Mouse (Mus musculus): Measurements from ENCODE around the gene Gstp3.
"Not testable (repeated sequence)": the region's sequence is repeated elsewhere in the genome, so short reads cannot be mapped to it uniquely, and the experiment has no call there.

Gene Gstp3

DNA sequence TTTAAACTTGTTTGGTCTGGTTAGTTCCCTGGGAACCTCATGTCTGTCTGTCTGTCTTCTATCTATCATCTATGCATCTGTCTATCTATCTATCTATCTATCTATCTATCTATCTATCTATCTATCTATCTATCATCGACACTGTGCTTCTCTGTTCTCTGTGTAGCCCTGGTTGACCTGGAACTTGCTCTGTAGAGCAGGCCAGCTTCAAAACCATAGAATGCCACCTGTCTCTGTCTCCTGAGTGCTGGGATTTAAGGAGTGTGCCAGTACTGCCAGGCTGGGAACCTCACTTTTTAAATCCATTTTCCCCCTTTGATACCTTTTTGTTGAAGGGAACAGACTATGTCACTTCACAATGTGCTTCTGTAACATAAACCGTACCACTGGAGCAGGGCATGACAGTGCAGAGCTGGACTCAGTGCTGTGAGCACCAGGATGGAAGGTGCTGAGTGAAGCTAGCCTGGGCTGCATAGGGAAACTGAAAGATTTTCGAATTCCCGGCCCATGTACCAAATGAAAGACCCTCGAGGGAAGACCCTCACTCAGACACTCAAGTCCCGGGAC lies 1.6 kb upstream of the Gstp3 start:
- no peak for DNase-seq (ENCODE audit: low spot score in 2 of 2)

DNA sequence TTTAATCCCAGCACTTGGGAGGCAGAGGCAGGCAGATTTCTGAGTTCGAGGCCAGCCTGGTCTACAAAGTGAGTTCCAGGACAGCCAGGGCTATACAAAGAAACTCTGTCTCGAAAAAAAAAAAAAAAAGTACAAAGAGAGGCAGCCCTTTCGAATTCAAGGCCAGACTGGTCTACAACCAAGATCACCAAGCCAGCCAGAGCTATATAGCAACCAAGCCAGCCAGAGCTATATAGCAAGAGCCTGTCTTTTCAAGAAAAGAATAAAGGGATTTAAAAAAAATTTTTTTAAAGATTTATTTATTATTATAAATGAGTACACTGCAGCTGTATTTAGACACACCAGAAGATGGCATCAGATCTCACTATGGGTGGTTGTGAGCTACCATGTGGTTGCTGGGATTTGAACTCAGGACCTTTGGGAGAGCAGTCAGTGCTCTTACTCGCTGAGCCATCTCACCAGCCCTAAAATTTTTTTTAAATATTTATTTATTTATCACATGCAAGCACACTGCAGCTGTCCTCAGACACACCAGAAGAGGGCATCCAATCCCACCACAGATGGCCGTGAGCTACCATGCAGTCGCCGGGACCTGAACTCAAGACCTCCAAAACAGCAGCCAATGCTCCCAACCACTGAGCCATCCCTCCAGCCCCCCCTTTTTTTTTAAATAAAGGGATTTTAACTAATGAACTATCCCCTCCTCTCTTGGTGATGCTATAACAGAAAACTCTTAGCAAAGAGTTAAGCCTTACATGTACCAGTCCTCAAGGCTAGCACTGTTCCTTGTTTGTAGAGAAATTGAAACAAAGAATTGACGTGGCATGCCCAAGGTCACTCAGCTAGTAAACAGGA lies 902 bp upstream of the Gstp3 start:
- not testable (repeated sequence) for DNase-seq (ENCODE audit: low spot score in 2 of 2)

DNA sequence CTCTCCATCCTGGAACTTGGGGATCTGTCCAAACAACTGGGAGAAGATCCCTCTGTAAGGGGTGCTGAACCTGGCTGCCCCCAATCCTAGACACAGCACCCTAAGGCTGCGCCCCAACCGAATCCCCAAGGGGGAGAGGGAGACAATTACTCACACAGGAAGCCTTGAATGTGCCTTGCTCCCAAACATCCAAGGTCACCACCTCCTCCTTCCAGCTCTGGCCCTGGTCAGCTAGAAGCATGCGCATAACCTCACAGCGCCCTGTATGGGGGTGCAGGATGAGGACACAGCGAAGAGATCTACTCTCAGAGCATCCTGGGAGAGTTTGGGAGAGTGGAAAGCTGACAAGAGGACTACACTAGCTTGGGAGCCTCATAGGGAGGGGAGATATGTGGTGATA lies 788 bp downstream of the Gstp3 start:
- no peak for DNase-seq (ENCODE audit: low spot score in 2 of 2)

DNA sequence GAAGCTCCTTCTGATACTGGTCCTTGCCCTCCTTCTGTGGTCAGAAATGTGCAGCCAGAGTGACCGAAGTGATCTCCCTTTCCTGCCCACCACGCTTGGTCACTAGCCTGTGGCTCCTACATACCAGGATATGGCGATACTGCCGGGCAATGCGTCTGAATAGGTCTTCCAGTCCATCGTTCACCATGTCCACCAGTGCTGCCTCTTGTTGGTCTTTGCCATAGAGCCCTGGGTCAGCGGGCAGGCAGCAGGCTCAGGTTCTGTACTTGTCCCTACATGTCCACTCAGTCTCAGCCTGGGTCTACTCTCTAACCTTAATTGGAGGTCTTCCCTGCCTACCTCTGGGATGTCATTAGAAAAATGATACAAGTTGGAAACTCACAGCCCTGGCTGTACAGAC lies 1.4 kb downstream of the Gstp3 start:
- DNase-seq (ENCODE audit: low spot score in 2 of 2) = no peak

DNA sequence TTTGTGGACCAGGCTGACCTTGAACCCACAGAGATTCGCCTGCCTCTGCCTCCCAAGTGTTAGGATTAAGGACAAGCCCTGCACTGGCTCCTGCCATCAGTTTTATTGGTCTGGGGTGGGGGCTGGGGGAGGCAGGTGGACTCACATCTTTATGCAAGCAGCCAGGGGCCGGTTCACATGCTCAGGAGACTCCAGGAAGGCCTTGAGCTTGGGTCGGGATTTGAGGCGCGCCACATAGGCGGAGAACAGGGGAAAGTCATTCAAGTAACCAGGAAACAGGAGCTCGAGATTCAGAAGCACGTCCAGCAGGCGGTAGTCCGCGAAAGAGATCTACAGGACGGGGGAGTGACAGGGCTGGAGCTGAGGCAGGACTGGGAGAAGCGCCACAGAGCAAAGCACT lies 2.0 kb downstream of the Gstp3 start:
- DNase-seq (ENCODE audit: low spot score in 2 of 2) = no peak

DNA sequence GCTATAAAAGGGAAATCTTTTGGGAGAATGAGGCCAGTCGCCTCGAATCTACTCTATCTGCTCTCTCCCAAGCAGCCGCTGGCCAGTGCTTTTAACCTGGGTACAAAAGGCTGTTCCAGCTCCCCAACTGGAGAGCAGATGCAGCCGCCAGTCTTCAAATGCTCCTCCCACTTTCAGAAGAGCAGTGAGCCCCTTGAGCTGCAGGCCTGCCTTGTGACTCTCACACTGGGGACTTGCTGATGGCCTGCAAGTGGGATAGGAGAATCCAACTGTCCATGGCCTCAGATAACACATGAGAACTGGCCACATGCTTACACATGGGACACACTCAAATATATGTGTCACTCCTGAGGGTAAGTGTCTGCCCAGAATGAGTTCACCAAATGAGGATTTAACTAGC lies 2.6 kb downstream of the Gstp3 start:
- no peak for DNase-seq (ENCODE audit: low spot score in 2 of 2)

DNA sequence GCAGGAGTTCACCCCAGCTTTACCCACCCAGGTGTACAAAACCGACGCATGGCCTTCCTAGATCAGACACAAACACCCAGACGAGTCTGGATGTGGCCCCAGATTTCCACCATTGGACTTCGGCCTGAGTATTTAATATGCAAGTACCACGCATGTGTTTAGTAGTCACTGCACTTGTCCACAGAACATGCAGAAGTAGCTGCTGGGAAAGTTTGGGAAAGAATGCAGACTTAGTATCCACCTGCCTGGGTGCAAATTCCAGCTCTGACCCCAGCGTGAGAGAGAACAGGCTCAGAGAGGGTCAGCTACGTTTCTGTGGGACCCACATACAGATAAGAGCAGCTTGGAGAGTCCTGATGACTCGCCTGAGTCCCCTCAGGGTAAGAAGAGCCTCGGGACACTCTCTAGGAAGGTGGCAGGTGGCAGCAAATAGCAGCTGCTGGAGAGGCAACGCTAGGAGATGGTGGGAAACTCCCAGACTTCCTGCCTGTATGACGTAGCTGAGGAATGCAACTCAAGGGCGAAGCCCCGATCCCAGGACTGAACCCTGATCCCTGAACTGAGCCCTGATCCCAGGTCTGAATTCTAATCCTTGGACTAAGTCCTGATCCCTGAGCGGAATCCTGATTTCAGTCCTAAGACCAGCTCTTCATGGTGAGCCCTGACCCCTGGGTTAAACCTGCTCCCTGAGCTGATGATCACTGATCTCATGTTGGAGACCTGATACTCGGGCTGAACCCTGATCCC lies 3.2 kb downstream of the Gstp3 start:
- no peak for DNase-seq (ENCODE audit: low spot score in 2 of 2)

DNA sequence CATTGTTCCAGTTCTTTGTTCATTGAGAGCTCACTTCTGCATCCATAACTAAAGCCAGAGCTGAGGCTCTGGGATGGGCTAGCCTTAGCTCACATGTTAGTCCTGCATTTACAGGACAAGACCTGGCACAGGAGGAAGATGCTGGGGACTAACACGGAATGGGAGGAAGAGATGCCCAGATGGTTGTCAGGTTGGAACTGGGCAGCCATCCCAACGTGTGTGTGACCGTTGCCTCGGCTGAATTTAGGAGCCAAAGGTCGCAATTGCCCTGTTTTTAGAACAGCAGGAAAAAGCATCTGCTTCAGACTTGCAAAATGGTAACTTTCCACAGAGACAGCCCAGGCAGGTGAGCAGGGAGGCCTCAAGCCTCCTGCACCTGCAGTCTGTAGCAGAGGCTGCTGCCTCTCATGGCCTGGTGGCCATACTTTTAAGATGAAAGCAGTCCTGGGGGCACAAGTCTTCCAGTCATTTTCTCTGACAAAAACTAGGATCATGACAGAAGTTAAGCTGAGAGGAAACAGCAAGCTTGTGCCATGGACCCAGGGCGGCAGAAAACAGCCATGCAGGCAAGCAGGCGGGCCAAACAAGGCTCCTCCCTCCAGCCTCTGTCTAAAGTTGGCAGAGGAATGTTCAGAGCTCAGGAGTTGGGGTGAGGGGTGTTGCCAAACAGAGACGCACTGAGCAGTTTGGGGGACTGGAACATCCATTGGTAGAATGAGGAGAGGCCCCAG lies 4.0 kb downstream of the Gstp3 start:
- DNase-seq (ENCODE audit: low spot score in 2 of 2) = no peak

DNA sequence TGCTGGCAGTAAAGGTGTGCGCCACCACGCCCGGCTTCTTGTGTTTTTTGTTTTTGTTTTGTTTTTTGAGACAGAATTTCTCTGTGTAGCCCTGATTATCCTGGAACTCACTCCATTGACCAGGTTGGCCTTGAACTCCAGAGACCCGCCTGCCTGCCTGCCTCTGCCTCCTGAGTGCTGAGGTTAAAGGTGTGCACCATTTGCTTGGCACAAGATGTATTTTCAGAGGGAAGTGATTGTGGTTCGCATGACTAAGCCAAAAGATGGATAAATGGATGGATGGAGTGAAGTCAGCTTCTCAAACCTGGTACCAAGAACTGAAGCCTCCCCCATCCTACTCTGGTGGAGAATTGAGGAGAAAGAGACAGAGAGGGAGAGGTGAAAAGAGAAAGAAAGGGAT lies 4.8 kb downstream of the Gstp3 start:
- DNase-seq (ENCODE audit: low spot score in 2 of 2) = no peak

DNA sequence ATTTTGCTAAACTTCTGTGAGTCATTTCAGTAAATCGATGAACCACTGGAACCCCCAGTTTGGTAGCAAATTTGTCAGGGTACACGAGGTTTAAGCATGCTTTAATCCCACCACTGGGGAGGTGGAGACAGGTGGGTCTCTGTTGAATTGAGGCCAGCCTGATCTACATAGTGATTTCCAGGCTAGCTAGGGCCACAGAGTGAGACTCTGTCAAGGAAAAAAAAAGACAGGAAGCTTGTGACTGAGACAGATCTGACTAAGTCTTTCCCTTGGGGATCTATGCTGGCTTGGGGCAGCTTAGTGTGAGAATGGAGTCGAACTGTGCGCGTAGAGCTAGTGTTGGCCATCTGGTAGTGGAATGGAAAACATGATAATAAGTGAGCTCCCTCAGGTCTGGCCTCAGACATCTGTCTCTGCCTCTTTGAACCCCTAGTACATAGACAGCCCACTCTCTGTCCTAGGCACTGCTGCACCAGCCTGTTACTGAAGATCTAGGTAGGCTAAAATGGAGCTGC lies 6.8 kb downstream of the Gstp3 start:
- no peak for DNase-seq (ENCODE audit: low spot score in 2 of 2)

DNA sequence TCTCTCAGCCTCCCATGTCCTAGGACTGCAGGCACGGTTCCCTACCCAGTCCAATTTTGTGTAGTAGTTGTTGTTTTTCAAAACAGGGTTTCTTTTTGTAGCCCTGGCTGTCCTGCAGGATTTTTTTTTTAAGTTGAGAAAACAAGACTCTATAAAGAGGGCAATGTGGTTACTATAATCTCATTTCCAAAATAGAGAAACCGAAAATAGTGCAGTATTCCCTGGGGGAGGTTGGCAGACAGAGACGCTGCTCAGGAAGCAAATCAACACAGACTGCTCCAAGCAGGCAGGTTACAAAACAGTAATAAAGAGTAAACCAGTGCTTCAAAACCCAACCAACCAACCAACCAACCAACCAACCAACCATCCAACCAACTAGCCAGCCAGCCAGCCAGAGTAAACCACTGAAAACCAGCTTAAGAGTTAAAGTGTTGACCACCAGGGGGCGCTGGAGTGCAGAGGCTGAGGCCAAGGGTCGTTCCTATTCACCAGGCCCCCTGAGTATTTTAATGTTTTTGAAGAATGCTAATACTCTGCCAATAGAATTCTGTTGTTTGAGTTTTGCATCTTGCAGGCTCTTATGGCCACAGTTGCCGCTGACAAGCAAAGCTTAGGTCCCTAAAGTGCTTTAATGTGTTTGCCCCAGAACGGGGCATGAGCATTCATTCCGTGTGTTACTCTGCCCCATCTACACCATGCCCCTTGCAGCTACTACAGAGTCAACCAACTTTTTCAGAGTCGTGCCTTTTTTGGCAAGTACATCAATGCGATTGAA lies 7.4 kb downstream of the Gstp3 start:
- no peak for DNase-seq (ENCODE audit: low spot score in 2 of 2)

DNA sequence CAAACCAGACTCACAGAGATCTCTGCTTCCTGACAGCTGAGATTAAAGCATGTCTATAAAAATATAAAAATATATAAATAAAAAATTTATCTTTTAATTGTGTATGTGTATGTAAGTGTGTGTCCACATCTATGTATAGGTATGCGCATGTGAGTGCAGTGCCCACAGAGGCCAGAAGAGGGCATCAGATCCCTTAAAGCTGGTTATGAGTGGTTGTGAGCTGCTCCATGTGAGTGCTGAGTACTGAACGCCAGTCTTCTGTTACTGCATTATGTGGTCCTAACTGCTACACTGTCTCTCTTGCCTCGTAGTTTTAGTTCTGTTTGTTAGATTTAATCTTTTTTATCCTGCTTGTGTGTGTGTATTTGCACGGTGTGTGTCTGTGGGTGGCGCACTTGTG lies 8.4 kb downstream of the Gstp3 start:
- DNase-seq (ENCODE audit: low spot score in 2 of 2) = no peak

DNA sequence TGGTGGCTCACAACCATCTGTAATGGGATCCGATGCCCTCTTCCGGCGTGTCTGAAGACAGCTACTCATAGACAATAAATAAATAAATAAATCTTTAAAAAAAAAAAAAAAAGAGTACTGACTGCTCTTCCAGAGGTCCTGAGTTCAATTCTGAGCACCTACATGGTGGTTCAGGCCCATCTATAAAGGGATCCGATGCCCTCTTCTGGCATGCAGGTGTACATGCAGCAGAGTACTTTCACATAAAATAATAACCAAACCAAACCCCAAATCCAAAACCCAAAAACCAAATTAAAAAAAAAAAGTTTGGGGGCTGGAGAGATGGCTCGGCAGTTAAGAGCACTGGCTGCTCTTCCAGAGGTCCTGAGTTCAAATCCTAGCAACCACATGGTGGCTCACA lies 10.3 kb downstream of the Gstp3 start:
- DNase-seq (ENCODE audit: low spot score in 2 of 2) = not testable (repeated sequence)

DNA sequence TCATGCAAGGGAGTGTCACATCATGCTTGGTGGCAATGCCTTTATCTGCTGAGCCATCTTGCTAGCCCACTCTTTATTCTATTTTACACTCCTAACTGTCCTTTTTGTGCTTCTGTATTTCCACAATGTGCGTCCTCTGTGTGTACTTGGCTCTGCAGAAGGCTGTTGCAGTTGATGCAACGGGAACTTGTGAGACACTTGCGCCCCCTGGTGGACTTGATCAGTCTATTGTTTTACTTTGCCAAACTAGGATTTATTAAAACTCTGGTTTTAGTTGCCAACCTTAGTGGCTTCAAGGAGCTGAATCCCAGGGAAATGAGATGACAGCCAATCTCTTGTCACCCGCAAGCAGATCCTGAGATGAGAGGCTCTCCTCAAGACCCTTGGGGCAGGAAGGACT lies 11.5 kb downstream of the Gstp3 start:
- peak; percentile 34 to 41 for DNase-seq (ENCODE audit: low spot score in 2 of 2)

DNA sequence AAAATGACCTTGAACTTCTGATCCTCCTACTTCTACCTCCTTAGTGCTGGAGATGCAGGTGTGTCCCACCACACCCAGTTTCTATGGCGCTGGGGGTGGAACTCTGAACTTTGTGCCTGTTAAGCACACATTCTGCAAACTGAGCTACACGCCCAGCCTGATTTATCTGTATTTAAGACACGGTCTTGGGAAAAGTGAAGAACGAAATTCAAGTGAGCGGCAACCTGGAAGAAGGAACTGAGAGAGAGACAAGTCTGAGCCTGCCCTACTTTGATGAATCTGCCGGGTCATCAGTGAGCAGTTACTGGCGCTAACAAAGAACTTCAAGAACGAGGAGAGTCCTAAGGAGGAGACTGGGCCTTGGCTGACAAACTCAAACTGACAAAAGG lies 12.5 kb downstream of the Gstp3 start:
- no peak for DNase-seq (ENCODE audit: low spot score in 2 of 2)

DNA sequence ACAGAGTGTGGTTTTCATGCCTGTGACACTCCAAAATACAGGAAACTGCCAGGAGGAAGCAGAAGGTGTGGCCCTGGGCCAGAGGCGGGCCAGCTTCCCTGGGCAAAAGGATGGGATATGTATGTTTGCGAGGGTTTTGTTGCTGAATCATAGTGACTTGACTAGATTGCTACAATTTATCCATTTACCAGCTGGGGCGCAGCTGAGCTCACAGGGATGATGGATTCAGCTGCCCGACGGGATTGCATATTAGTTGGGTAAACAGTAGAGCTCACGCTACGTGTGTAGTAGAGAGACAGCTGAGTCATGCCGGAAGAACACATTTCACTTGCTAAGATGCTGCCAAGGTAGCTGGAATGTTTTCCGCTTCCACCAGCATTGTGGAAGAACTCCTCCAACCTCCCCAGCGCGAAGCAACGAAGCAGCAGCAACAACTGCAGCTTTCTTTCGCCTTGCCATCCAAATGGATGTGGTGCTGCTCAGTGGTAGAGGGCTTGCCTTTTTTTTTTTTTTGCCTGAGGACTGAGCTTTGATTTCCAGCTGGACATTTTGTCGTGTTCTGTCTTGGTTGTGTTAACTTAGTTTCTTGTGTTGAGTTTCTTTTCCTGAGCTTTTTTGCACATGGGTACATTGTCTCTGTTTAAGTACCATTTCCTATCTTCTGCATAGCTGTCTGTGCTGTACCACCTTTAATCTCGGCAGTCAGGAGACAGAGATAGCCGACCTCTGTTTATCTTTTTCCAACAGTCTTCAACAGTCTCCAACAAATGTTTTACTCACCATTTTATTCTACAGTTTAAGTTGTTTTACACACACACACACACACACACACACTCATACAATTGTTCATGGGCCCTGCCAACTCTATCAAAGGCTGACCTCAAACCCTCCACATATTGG lies 13.2 kb downstream of the Gstp3 start, which contains the start of gene Gstp2:
Gstp2 (minus strand) TSS at position 58 of the 900 bp plus-strand sequence.
- peak; percentile 76 to 79 for DNase-seq (ENCODE audit: low spot score in 2 of 2)

DNA sequence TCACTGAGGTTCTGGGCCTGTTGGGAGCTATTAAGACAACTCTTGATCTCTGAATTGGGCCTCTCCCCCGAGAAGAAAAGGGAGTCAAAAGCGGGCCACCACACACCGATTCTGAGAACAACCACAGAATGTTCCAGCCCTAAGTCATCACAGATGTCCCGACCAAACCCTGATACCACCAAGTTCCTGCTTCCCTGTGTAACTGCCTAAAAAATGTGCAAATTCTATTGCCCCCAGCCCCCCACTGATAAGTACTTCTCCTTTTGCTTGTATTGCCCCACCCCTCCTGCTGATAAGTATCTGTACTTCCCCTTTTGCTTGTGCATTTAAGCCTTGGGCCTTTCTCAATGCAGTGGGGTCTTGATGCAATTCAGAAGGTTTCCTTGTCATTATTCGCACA lies 15.3 kb downstream of the Gstp3 start:
- DNase-seq (ENCODE audit: low spot score in 2 of 2) = not testable (repeated sequence)

DNA sequence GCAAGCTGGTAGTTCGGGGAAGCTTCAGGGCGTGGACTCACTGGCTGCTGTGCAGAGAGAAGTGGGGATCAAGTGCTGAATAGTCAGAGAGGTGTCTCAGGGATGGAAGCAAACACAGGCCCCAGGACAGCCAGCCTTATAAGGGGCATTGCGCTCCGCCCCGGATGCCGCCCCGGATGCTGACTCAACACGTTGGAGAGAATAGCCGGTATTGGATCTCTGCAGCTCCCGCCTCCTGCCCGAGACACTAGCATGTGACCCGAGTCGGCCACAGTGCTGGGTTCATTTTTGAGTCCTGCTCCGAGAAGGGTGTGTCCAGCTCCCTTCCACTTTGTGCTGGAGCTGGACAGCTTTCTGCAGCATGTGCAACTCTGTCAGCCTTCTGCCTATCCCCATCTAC lies 17.2 kb downstream of the Gstp3 start:
- DNase-seq (ENCODE audit: low spot score in 2 of 2) = no peak

DNA sequence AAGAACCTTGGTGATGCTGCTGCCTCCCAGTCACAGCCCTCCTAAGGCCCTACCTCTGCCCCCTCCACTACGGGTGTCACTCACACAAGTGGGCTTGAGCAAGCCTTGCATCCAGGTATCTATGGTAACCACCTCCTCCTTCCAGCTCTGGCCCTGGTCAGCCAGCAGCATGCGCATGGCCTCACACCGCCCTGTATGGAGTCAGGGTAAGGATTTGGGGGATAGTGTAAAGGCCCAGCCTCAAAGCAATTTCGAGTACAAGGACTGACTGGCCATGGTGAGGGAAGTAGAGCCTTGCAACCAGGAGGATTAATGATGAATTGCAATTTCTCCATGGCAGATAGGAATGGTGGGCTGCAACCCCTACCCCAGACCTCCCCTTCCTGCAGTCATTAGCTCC lies 17.9 kb downstream of the Gstp3 start:
- DNase-seq (ENCODE audit: low spot score in 2 of 2) = not testable (repeated sequence)

DNA sequence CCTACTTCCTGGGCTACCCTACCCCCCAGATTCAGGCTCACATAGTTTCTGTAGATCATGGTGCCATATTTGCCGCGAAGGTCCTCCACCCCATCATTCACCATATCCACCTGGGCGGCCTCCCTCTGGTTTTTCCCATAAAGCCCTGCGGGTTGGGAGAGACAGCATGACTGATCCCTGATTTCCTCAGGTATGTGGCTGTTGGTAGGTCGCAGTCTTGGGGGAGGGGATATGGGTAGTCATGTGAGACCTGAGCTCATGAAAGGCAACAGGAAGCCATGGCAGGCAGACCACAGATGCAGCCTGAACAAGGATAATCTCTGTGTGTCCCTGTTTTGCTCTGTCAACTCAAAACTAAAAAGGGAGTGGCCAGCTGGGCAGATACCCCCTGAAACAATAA lies 18.4 kb downstream of the Gstp3 start:
- DNase-seq (ENCODE audit: low spot score in 2 of 2) = not testable (repeated sequence)
